Mouse (Mus musculus): ENCODE measurements around the gene Pnmt.

Gene Pnmt

DNA sequence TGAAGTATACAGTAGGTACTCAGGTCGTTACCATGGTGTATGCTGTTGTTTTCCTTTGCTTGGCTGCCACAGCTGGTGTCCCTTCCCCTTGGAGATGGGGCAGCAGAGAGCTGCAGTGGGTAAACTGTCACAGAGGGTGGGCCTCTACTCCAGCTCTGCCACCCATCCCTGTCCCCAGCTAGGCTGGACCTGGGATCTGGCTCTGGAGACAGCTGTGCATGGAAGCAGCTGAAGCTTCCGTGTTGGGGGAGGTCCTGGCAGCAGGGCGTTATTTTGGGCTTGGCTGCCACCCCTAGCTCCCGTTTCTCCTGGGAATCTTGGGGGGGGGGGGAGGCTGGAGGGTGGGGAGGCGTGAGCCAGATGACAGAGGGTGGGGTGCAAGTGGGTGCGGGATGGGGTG is 32.0 kb downstream of the Pnmt start:
- DNase-seq (ENCODE audit: low spot score) = no peak

DNA sequence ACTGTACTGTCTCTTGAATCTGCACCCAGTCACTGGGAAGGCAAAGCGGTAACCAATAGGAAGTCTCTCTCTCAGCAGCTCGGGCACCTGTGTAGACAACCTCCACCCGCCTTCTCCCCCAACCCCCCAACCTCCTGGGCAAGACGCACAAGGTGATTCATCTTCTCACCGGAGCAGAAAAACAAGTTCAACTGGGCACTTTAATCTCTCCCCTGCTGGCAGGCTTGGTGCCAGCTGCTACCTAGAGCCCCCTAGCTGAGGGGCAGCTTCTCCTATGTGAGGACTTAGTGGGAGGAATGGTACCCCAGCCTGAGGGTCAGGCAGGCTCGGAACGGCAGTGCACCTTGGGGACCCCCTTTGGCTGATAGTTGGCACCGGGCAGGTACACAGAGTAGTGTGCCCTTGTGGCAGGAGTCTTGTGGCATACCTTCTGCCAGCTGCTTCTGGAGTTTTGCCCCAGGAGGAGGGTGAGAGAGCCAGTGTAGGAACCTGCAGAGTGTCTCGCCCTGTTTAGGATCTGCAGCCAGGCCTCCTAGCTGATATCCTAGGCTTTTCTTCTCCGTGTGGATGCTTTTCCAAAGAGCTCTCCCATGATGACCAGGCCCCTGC is 32.8 kb downstream of the Pnmt start:
- DNase-seq (ENCODE audit: low spot score) = no peak

DNA sequence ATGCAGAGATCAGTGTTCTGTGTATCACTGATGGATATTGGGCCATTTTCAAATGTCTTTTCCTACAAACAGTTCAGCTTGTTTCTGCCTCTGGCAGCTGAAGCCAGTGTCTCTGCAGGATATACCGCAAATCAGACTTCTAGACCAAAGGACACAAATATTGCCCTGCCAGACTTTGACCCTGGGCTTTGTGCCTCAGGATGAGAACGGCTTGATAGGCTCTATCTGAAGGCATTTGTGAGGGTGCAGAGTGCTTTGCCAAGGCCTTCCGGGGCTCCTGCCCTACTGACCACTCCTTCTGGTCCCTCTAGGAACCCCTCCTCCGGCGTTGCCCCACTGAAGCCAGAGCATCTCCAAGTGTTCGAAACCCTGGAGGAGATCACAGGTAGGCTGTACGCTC is 40.3 kb downstream of the Pnmt start:
- DNase-seq (ENCODE audit: low spot score) = no peak

DNA sequence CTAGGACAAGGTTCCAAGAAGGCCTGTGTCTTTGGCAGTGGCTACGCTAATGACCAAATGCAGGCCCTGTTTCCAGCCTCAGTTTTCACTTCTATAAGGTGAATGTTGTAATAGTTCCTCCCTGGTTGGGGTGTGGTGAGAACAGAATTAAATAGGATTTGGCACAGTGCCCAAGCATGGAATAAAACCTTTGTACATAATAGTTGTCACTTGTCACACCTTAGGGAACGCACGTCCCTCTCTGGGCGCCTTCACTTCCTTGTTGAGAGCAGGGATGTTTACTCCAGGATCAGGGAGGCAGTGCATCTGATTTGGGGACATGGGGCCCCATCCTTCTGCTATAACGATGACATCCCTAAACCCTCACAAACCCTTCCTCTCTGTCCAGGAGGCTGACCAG is 42.2 kb downstream of the Pnmt start:
- DNase-seq (ENCODE audit: low spot score) = no peak

DNA sequence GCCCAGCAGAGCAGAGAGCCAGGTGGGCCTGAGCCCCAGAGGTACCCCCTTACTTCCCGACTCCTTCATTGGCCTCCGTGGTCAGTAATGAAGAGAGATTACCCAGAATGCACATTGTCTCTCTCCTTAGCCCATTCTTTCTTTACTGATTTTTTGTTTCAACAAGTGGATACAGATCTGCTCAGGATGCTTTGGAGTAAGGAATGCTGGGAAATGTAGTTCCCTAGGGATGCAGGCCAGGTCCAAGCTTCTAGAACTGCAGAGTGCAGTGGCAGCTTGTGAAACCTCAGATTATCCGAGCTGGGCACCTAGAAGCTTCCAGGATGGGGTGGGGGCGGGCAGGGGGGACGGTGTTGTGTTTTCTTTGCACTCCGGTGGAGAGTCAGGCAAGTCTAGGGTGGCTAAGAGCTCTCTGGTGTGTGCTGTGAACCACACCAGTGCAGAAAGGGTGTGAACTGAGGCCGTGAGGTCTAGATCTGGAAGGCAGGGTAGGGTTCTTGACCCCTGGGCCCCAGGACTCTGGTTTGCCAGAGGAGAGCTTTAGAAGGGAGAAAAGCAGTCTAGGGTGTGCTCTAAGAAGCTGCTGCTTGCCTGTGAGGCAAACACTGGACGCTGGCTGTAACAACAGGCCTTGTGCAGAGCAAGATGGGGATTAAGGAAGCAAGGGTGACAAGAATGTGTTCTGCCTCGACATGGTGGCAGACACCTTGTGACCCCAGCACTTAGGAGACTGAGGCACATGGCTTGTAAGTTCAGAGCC is 45.7 kb downstream of the Pnmt start:
- DNase-seq (ENCODE audit: low spot score) = no peak

DNA sequence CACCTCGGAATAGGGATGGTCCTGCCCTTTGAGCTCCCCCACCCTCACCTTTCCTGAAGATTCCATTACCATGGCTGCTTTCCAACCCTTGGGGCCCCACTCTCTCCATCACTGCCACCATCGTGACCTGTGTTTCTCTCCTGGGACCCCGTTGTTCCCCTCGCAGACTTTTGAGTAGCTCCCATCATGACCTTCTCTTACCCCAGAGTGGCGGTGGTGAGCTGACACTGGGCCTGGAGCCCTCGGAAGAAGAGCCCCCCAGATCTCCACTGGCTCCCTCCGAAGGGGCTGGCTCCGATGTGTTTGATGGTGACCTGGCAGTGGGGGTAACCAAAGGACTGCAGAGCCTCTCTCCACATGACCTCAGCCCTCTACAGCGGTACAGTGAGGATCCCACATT is 49.5 kb downstream of the Pnmt start:
- DNase-seq (ENCODE audit: low spot score) = no peak

DNA sequence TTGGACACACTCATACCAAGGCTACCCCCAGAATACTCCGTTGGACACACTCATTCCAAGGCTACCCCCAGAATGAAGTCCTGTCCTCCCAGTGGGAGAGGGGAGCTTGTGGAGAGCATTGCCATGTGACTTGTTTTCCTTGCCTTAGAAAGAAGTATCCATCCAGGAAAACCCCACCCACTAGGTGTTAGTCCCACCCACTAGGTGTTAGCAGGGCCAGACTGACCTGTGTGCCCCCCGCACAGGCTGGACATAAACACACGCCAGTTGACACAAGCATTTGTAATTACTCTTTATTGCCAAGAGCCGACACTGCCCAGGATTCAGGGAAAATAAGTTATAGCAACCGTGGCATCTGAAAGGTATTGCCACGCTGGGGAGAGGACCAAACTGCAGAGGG is 51.2 kb downstream of the Pnmt start:
- no peak for DNase-seq (ENCODE audit: low spot score)

All from layer of hippocampus, adult 9-10 months (tissue).